Mouse (Mus musculus): ENCODE data around the gene Med12l. TPM values are rescaled to one million over a fixed set of nuclear protein-coding genes. Genes with fewer than 3 reads are reported as not detected.

The Med12l gene
- polyA plus RNA-seq, 1 experiment from 2014 or later = 3.3 TPM

DNA sequence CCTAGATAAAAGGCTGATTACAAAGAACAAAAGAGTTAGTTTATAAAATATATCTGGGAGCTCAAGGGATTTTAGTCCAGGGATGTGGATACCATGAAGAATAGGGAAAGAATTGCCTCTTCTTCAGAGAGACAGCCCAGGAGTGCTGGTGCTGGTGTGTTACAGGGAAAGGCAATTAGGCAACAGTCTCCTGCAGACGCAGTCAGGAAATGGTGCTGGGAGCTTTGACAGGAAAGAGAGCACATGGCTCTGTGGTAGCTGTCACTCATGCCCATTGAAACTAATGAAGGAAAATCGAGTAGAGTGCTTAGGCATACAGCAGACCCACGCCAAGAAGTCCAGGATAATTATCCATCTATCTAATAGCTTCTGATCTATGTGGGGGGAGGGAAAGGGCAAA is 16.3 kb upstream of the Med12l start:
- WGBS = 55% methylated on average over 3 of the region's 3 CpGs
- Histone ChIP-seq H3K27me3 (ENCODE audit: control insufficient read depth, insufficient read depth, low read length) (no peaks in the 10 kb centered on the region), H3K36me3 (ENCODE audit: control insufficient read depth, insufficient read depth, low read length) (no peaks in the 10 kb centered on the region), H3K4me2 (no peak overlapping the region), H3K9ac (ENCODE audit: low read length) (no peak overlapping the region), H3K4me1 (ENCODE audit: control insufficient read depth, insufficient read depth, low read length) (no peaks in the 10 kb centered on the region; the same call in 1 of the 2 replicates), H3K27ac (ENCODE audit: low read depth, low read length) (no peak overlapping the region), H3K4me3 (ENCODE audit: low read depth, low read length) (no peak overlapping the region), H3K9me3 (ENCODE audit: control insufficient read depth, low read length) (no peaks in the 10 kb centered on the region)
- ATAC-seq (ENCODE audit: low FRiP score) (no peak), DNase-seq (ENCODE audit: low spot score, missing footprints) (peak; percentile 65)

DNA sequence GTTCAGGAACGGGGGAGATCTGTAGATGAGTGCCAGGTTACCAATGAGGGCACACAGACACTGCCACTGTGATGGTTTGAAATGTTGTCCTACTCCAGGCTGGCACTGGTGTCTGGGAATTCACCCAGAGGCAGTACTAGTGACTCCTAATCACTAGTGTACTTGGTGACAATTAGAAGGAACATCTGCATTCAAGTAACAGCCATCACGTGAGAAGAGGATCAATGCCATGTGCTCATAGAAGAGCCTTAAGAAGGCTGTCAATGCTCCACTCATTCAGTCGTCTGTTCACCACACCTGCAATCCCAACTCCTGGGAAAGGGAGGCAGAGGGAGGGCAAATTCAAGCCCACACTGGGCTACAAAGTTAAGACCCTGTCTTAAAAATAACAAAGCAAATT is 15.1 kb upstream of the Med12l start:
- no peaks in the 10 kb centered on the region for H3K36me3 ChIP-seq (ENCODE audit: control insufficient read depth, insufficient read depth, low read length)
- H3K27me3 ChIP-seq (ENCODE audit: control insufficient read depth, insufficient read depth, low read length) = no peaks in the 10 kb centered on the region
- H3K27ac ChIP-seq (ENCODE audit: low read depth, low read length) = no peak overlapping the region
- H3K4me2 ChIP-seq = no peak overlapping the region
- WGBS = 60% methylated on average over 3 of the region's 3 CpGs
- no peak overlapping the region for H3K9ac ChIP-seq (ENCODE audit: low read length)
- DNase-seq (ENCODE audit: low spot score, missing footprints) = peak; percentile 60
- no peaks in the 10 kb centered on the region for H3K9me3 ChIP-seq (ENCODE audit: control insufficient read depth, low read length)
- no peaks in the 10 kb centered on the region; the same call in 1 of the 2 replicates for H3K4me1 ChIP-seq (ENCODE audit: control insufficient read depth, insufficient read depth, low read length)
- no peak overlapping the region for H3K4me3 ChIP-seq (ENCODE audit: low read depth, low read length)
- ATAC-seq (ENCODE audit: low FRiP score) = no peak

DNA sequence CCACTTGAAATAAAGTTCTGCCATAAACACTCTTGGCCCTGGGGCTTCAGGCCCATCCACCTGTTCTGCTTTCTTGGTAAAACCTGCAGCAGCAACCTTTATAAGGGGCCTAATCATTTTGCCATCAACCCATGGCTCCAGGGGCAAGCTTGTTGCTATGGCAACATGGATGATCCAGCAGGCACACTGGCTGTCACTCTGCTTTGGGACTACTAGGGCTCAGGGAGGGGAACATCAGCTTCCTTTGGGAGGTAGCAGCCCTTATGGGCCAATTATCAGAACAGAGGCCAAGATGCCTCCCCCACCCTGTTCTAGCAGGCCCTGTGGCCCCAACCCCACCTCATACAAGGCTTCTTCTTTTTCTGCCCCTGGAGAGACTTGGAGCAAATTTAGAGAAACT is 13.5 kb upstream of the Med12l start:
- ATAC-seq (ENCODE audit: low FRiP score) (no peak), DNase-seq (ENCODE audit: low spot score, missing footprints) (peak; percentile 70)
- Histone ChIP-seq H3K9ac (ENCODE audit: low read length) (no peak overlapping the region), H3K27me3 (ENCODE audit: control insufficient read depth, insufficient read depth, low read length) (no peaks in the 10 kb centered on the region), H3K36me3 (ENCODE audit: control insufficient read depth, insufficient read depth, low read length) (no peaks in the 10 kb centered on the region), H3K27ac (ENCODE audit: low read depth, low read length) (no peak overlapping the region), H3K9me3 (ENCODE audit: control insufficient read depth, low read length) (no peaks in the 10 kb centered on the region), H3K4me2 (no peak overlapping the region), H3K4me1 (ENCODE audit: control insufficient read depth, insufficient read depth, low read length) (no peaks in the 10 kb centered on the region; the same call in 1 of the 2 replicates), H3K4me3 (ENCODE audit: low read depth, low read length) (no peak overlapping the region)

DNA sequence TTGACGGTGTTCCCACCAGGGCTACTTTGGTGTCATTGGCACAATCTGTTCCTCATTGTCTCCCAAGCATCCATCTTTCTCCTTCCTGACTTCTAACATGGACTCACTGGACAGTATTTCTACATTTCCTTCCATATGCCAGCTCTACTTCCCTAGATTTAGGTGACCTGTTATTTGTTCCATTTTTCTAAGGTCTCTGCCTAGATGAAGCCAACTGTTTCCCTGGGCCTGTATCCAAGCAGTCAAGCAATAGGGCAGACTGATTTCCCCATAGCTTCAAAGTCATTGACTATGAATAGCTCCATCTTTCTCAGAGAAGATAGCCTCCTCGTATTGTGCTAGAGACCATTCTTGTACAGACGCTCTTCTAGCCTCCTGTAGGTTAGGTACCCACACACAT is 12.0 kb upstream of the Med12l start:
- Histone ChIP-seq H3K4me2 (no peak overlapping the region), H3K4me1 (ENCODE audit: control insufficient read depth, insufficient read depth, low read length) (no peaks in the 10 kb centered on the region; the same call in 1 of the 2 replicates)

DNA sequence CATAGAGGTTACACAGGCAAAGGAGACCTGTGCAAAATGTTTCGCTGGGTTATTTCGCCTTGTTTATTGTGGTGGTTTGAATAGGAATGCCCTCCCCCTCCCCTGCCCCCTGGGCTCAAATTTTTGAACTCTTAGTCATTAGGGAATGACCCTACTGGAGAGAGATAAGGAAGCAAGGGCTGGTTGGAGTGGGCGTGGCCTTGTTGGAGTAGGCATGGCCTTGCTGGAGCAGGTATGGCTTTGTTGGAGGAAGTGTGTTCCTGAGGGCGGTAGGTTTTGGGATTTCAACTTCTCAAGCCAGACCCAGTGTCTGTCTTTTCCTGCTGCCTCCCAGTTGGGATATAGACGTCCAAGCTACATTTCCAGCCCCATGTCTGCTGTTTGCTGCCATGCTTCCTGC is 1.9 kb upstream of the Med12l start:
- ATAC-seq (ENCODE audit: low FRiP score) (no peak), DNase-seq (ENCODE audit: low spot score, missing footprints) (no peak)
- Histone ChIP-seq H3K27ac (ENCODE audit: low read depth, low read length) (no peak overlapping the region), H3K9me3 (ENCODE audit: control insufficient read depth, low read length) (no peaks in the 10 kb centered on the region), H3K36me3 (ENCODE audit: control insufficient read depth, insufficient read depth, low read length) (no peaks in the 10 kb centered on the region), H3K4me2 (no peak overlapping the region), H3K27me3 (ENCODE audit: control insufficient read depth, insufficient read depth, low read length) (peaks cover 15% of the 10 kb centered on the region), H3K4me3 (ENCODE audit: low read depth, low read length) (no peak overlapping the region), H3K9ac (ENCODE audit: low read length) (no peak overlapping the region), H3K4me1 (ENCODE audit: control insufficient read depth, insufficient read depth, low read length) (peaks cover 6% of the 10 kb centered on the region; the same call in 1 of the 2 replicates)
- WGBS = 89% methylated on average over 5 of the region's 5 CpGs

More for the DNA sequence above, 12.0 kb upstream of the Med12l start:
- H3K27ac ChIP-seq (ENCODE audit: low read depth, low read length) = no peak overlapping the region
- H3K36me3 ChIP-seq (ENCODE audit: control insufficient read depth, insufficient read depth, low read length) = no peaks in the 10 kb centered on the region
- ATAC-seq (ENCODE audit: low FRiP score) = no peak
- no peaks in the 10 kb centered on the region for H3K9me3 ChIP-seq (ENCODE audit: control insufficient read depth, low read length)
- no peaks in the 10 kb centered on the region for H3K27me3 ChIP-seq (ENCODE audit: control insufficient read depth, insufficient read depth, low read length)
- H3K9ac ChIP-seq (ENCODE audit: low read length) = no peak overlapping the region
- no peak overlapping the region for H3K4me3 ChIP-seq (ENCODE audit: low read depth, low read length)
- 88% methylated on average over 3 of the region's 3 CpGs for WGBS
- no peak for DNase-seq (ENCODE audit: low spot score, missing footprints)

DNA sequence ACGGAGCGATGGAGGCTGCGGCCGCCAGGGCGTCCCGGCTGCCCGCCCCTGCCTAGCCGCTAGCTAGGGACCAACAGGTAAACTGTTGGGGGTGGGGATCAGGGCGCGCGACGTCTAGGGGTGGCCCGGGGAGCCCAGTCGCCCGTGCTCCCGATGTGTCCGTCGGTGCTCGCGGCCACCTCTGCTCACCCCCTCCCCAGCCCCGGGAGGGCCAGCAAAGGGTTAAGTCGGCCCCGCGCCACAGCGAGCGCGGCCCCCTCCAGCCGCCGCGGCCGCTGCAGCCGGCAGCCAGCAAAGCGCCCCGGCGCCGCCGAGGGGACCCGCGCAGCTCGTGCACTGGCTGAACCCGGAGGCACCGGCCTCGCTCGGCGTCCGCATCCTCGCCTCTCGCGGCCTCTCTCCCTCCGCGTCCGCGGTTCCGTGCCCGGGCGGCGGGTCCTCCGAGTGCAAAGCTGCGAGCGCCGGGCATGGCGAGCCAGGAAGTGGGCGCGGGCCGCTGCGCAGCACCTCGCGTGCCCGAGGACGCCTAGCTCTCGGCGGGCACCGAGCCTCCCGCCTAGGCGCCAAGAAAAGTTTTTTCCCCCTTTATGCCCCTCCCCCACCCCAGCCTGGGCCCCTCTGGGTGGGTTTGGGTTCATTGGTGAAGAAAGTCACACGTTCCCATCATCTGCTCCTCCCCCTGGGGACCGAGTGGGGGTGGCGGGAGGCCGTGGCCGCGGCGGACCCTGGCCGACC is 538 bp downstream of the Med12l start:
- Histone ChIP-seq H3K9ac (ENCODE audit: low read length) (peak overlapping the region; percentile 80), H3K27me3 (ENCODE audit: control insufficient read depth, insufficient read depth, low read length) (peaks cover 15% of the 10 kb centered on the region), H3K4me3 (ENCODE audit: low read depth, low read length) (peak overlapping the region; percentile 74), H3K36me3 (ENCODE audit: control insufficient read depth, insufficient read depth, low read length) (no peaks in the 10 kb centered on the region), H3K9me3 (ENCODE audit: control insufficient read depth, low read length) (no peaks in the 10 kb centered on the region), H3K4me2 (peak overlapping the region; percentile 66), H3K4me1 (ENCODE audit: control insufficient read depth, insufficient read depth, low read length) (peaks cover 6% of the 10 kb centered on the region; the same call in 1 of the 2 replicates), H3K27ac (ENCODE audit: low read depth, low read length) (peak overlapping the region; percentile 88)
- ATAC-seq (ENCODE audit: low FRiP score) (peak; percentile 76), DNase-seq (ENCODE audit: low spot score, missing footprints) (peak; percentile 96)
- WGBS = under 1% methylated on average over 83 of the region's 83 CpGs

- H3K27me3 ChIP-seq (ENCODE audit: control insufficient read depth, insufficient read depth, low read length) = peaks cover 15% of the 10 kb centered on the region
- no peaks in the 10 kb centered on the region for H3K9me3 ChIP-seq (ENCODE audit: control insufficient read depth, low read length)
- no peaks in the 10 kb centered on the region for H3K36me3 ChIP-seq (ENCODE audit: control insufficient read depth, insufficient read depth, low read length)
- H3K27ac ChIP-seq (ENCODE audit: low read depth, low read length) = peak overlapping the region; percentile 88
- H3K4me1 ChIP-seq (ENCODE audit: control insufficient read depth, insufficient read depth, low read length) = peaks cover 6% of the 10 kb centered on the region; the same call in 1 of the 2 replicates
- H3K9ac ChIP-seq (ENCODE audit: low read length) = peak overlapping the region; percentile 80
- peak overlapping the region; percentile 74 for H3K4me3 ChIP-seq (ENCODE audit: low read depth, low read length)
- under 1% methylated on average over 67 of the region's 77 CpGs for WGBS
- peak overlapping the region; percentile 66 for H3K4me2 ChIP-seq
- DNase-seq (ENCODE audit: low spot score, missing footprints) = peak; percentile 96
- peak; percentile 81 for ATAC-seq (ENCODE audit: low FRiP score)
Observed at GRCm38 (mm10) chr3:59006731-59007441, 1.3 kb downstream of the Med12l start.

DNA sequence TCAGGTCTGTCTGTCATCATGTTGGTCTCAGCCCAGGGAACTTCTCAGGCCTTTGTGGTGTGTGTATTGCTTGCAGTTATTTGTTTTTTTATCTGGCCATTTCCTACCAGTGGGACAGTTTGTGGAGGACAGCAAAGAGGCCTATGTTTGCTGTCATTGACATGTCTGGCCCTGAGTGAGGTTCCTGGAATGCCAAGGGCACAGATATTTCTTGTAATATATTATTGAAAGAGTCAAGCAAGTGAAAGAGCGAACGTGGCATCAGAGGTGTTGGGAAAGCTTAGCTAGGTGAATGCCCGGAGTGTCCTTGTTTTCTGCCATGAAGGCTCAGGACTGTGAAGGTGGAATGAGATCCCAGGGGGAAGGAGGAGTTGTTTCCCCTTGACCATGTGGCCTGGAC is 4.7 kb downstream of the Med12l start:
- Histone ChIP-seq H3K9me3 (ENCODE audit: control insufficient read depth, low read length) (no peaks in the 10 kb centered on the region), H3K27ac (ENCODE audit: low read depth, low read length) (no peak overlapping the region), H3K4me3 (ENCODE audit: low read depth, low read length) (no peak overlapping the region), H3K27me3 (ENCODE audit: control insufficient read depth, insufficient read depth, low read length) (peaks cover 10% of the 10 kb centered on the region), H3K9ac (ENCODE audit: low read length) (no peak overlapping the region), H3K4me1 (ENCODE audit: control insufficient read depth, insufficient read depth, low read length) (0 out of 2 replicates have a peak, but pooled peaks cover 2% of the 10 kb centered on the region), H3K4me2 (no peak overlapping the region), H3K36me3 (ENCODE audit: control insufficient read depth, insufficient read depth, low read length) (no peaks in the 10 kb centered on the region)
- DNase-seq (ENCODE audit: low spot score, missing footprints) (peak; percentile 57), ATAC-seq (ENCODE audit: low FRiP score) (no peak)
- 90% methylated on average over 3 of the region's 3 CpGs for WGBS

Measured in midbrain, embryonic 11.5 days (tissue).